8 mouse cellular contexts compared by ENCODE assay signal in genomic region chr14:24491266-24491981, GRCm38 (mm10). TPM values are rescaled to one million over a fixed set of nuclear protein-coding genes. Genes with fewer than 3 reads are reported as not detected.
A peak's percentile ranks its signal among the peaks of the same experiment; 100 is the strongest.
DNase-seq lines count a peak whose midpoint lies in the region; ATAC-seq lines count a peak whose summit lies in the region.

No protein-coding gene starts in this region.

- 4% methylated on average over 11 of the region's 11 CpGs for WGBS in heart, embryonic 11.5 days (ENCODE audit: insufficient replicate concordance)
- WGBS in forebrain, embryonic 12.5 days = 8% methylated on average over 11 of the region's 11 CpGs
- under 1% methylated on average over 11 of the region's 11 CpGs for WGBS in liver, embryonic 15.5 days (ENCODE audit: insufficient replicate concordance)

- ATAC-seq in heart, embryonic 11.5 days (replicated peaks; ENCODE audit: insufficient number of reproducible peaks, low FRiP score, low TSS enrichment) = no peak
- ATAC-seq in forebrain, embryonic 12.5 days (ENCODE audit: low FRiP score) = no peak
- no peak for ATAC-seq in liver, embryonic 15.5 days (ENCODE audit: insufficient read depth)

- H3K9ac ChIP-seq in heart, embryonic 11.5 days (ENCODE audit: low read depth, low read length) = peak overlapping the region; percentile 99
- peak overlapping the region; percentile 98 for H3K9ac ChIP-seq in forebrain, embryonic 12.5 days
- H3K9ac ChIP-seq in liver, embryonic 15.5 days = peak overlapping the region; percentile 90

- H3K4me1 ChIP-seq in heart, embryonic 11.5 days (ENCODE audit: control insufficient read depth, insufficient read depth, low read length) = peaks cover 17% of the 10 kb centered on the region
- H3K4me1 ChIP-seq in forebrain, embryonic 12.5 days = peaks cover 38% of the 10 kb centered on the region
- H3K4me1 ChIP-seq in liver, embryonic 15.5 days (replicated peaks) = peaks cover 41% of the 10 kb centered on the region

- H3K27ac ChIP-seq in heart, embryonic 11.5 days (ENCODE audit: low read depth, low read length) = peak overlapping the region; percentile 77
- peak overlapping the region; percentile 84; the same call in 1 of the 2 replicates for H3K27ac ChIP-seq in forebrain, embryonic 12.5 days
- H3K27ac ChIP-seq in liver, embryonic 15.5 days (replicated peaks) = peak overlapping the region; percentile 74

- peaks cover 22% of the 10 kb centered on the region for H3K36me3 ChIP-seq in heart, embryonic 11.5 days (ENCODE audit: control insufficient read depth, insufficient read depth, low read length)
- peaks cover 44% of the 10 kb centered on the region for H3K36me3 ChIP-seq in forebrain, embryonic 12.5 days (replicated peaks)
- H3K36me3 ChIP-seq in liver, embryonic 15.5 days (replicated peaks) = peaks cover 45% of the 10 kb centered on the region

- H3K9me3 ChIP-seq in heart, embryonic 11.5 days (replicated peaks; ENCODE audit: control insufficient read depth, low read length) = no peaks in the 10 kb centered on the region
- no peaks in the 10 kb centered on the region for H3K9me3 ChIP-seq in forebrain, embryonic 12.5 days
- H3K9me3 ChIP-seq in liver, embryonic 15.5 days (replicated peaks) = no peaks in the 10 kb centered on the region

- H3K4me3 ChIP-seq in heart, embryonic 11.5 days (ENCODE audit: low read depth, low read length) = peak overlapping the region; percentile 95
- peak overlapping the region; percentile 96 for H3K4me3 ChIP-seq in forebrain, embryonic 12.5 days (replicated peaks)
- peak overlapping the region; percentile 88 for H3K4me3 ChIP-seq in liver, embryonic 15.5 days (replicated peaks)

- no peak for DNase-seq in heart, adult 18-20 months
- peak; percentile 21 for DNase-seq in CD4-positive helper T cell, adult 2 months (ENCODE audit: low read depth, low spot score)
- DNase-seq in ovary, postnatal 36 days (ENCODE audit: low spot score) = no peak
- no peak for DNase-seq in embryo, embryonic 10.5 days (ENCODE audit: low spot score)
- DNase-seq in adrenal gland, postnatal 25 days = no peak

- peak overlapping the region; percentile 93 for H3K4me2 ChIP-seq in heart, embryonic 11.5 days
- H3K4me2 ChIP-seq in forebrain, embryonic 12.5 days = peak overlapping the region; percentile 87
- H3K4me2 ChIP-seq in liver, embryonic 15.5 days = peak overlapping the region; percentile 79

- H3K27me3 ChIP-seq in heart, embryonic 11.5 days (ENCODE audit: control insufficient read depth, insufficient read depth, low read length) = no peaks in the 10 kb centered on the region
- no peaks in the 10 kb centered on the region for H3K27me3 ChIP-seq in forebrain, embryonic 12.5 days
- no peaks in the 10 kb centered on the region for H3K27me3 ChIP-seq in liver, embryonic 15.5 days

RNA-seq across cellular contexts. Expression of gene Rps24, which starts 4.5 kb away (rescaled TPM):
- polyA plus RNA-seq in heart, embryonic 11.5 days (2014; fragmentation: Nextera tagmentation; extraction: Ambion mirVana) = 849 and 922 TPM in 2 replicates
- 1,000 to 10,000 TPM in 1 of 2 experiments, 100 to 1,000 TPM in 1; 943 to 1,031 TPM for total RNA-seq in heart, adult 18-20 months (2021)
- 998 and 1,043 TPM in 2 replicates for polyA plus RNA-seq in forebrain, embryonic 12.5 days (2016; fragmentation: Nextera tagmentation; extraction: Ambion mirVana)
- 313 and 420 TPM in 2 replicates for polyA plus RNA-seq in liver, embryonic 15.5 days (2015; fragmentation: Nextera tagmentation; extraction: Ambion mirVana)
- 1,410 and 1,697 TPM in 2 replicates for total RNA-seq in adrenal gland, postnatal 25 days (2021)

RNA-seq across cellular contexts. Expression of gene Polr3a, which starts 4.6 kb away (rescaled TPM):
- polyA plus RNA-seq in heart, embryonic 11.5 days (2014; fragmentation: Nextera tagmentation; extraction: Ambion mirVana) = 12.4 and 13.8 TPM in 2 replicates
- total RNA-seq in heart, adult 18-20 months (2021) = 10 to 100 TPM; 12.9 to 13.8 TPM
- polyA plus RNA-seq in forebrain, embryonic 12.5 days (2016; fragmentation: Nextera tagmentation; extraction: Ambion mirVana) = 19.3 and 21.3 TPM in 2 replicates
- 5.9 and 6.5 TPM in 2 replicates for polyA plus RNA-seq in liver, embryonic 15.5 days (2015; fragmentation: Nextera tagmentation; extraction: Ambion mirVana)
- total RNA-seq in adrenal gland, postnatal 25 days (2021) = 24.0 and 25.1 TPM in 2 replicates
